23 mouse cellular contexts compared by ENCODE assay signal in the genomic region with DNA sequence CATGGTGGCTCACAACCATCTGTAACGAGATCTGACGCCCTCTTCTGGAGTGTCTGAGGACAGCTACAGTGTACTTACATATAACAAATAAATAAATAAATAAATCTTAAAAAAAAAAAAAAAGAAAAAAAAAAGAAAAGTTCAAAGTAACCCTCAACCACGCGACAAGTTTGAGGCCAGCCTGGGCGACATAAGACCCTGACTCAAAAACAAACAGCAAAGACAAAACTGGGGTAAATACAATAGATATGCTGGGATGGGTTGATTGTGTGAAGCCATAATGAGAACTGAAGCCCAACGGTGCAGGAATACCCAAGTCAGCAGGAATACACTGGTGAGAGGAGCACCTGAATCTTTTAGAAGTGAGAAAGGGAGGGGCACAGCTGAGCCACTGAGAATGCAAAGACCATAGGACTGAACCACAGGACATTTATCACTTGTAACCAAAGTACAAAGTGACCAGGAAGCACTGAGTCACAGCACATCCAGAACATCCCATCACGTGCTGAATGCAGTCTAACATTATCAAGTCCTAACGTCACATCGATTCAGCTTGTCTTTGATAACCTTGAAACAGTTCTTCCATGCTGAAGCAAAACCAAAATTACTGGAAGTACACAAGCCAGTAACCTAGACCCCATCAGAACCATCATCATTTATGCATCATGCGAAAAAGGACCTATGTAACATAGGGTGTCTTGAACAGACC. TPM values are rescaled to one million over a fixed set of nuclear protein-coding genes. Genes with fewer than 3 reads are reported as not detected.
DNase-seq lines count a peak whose midpoint lies in the region; ATAC-seq and TF ChIP-seq lines count a peak whose summit lies in the region.
"Had no signal": no experiment of that assay in that cellular context is flagged by ENCODE, and none has a peak within 500 bp of the region (broad histone marks: within the 10 kb centered on the region; RNA-seq: fewer than 3 reads in every experiment).

No protein-coding gene starts in this region.

- H3K9ac ChIP-seq in heart, embryonic 11.5 days (ENCODE audit: low read depth, low read length) = no peak overlapping the region
- H3K9ac ChIP-seq: forebrain, embryonic 12.5 days had no signal

- no peak overlapping the region for H3K4me2 ChIP-seq in heart, embryonic 11.5 days
- H3K4me2 ChIP-seq: forebrain, embryonic 12.5 days had no signal

- ATAC-seq in heart, embryonic 11.5 days (replicated peaks; ENCODE audit: insufficient number of reproducible peaks, low FRiP score, low TSS enrichment) = no peak
- ATAC-seq: hindbrain, postnatal 0 days had no signal

- intact Hi-C loops in heart, postnatal 36 days (cut with DNase I) = loop anchor here (5.0 kb wide), 1 partner anchor 390 kb away; no protein-coding TSS in a partner anchor
- intact Hi-C loops in gastrocnemius, adult 2 months (cut with DNase I) = loop anchor here (10.0 kb wide), 1 partner anchor 388 kb away; no protein-coding TSS in a partner anchor

- no peak for TF ChIP-seq POLR2A in bone marrow, adult 2 months (IDR thresholded peaks at IDR 0.05; ENCODE audit: borderline replicate concordance, control insufficient read depth, low read depth, low read length)
- no peak for TF ChIP-seq POLR2A in small intestine, adult 2 months (IDR thresholded peaks at IDR 0.05; ENCODE audit: low read depth, low read length)

- DNase-seq in heart, postnatal 36 days = no peak
- no peak for DNase-seq in lung, postnatal 10 days
- no peak for DNase-seq in gastrocnemius, adult 2 months
- DNase-seq: adrenal gland, postnatal 25 days; cerebellum, adult 18-20 months; cerebellum, postnatal 36 days; gastrocnemius, postnatal 14 days; kidney, adult 18-20 months; kidney, postnatal 14 days; layer of hippocampus, postnatal 36 days; lung, postnatal 14 days; retina, postnatal 1 day; right cerebral cortex, postnatal 4 days; thymus, postnatal 25 days had no signal

- no peak for TF ChIP-seq CTCF in E14TG2a.4 (conservative IDR thresholded peaks at IDR 0.05; ENCODE audit: low read length)
- TF ChIP-seq CTCF in bone marrow, adult 2 months (IDR thresholded peaks at IDR 0.05; ENCODE audit: control insufficient read depth, insufficient read depth, low read length) = no peak
- TF ChIP-seq CTCF in small intestine, adult 2 months (IDR thresholded peaks at IDR 0.05; ENCODE audit: extremely low read depth, insufficient read length, insufficient replicate concordance, low read depth, low read length) = no peak
- no peak for TF ChIP-seq CTCF in gastrocnemius, adult 2 months (IDR thresholded peaks at IDR 0.05)

- H3K27me3 ChIP-seq in heart, embryonic 11.5 days (ENCODE audit: control insufficient read depth, insufficient read depth, low read length) = no peaks in the 10 kb centered on the region
- H3K27me3 ChIP-seq in E14TG2a.4 (ENCODE audit: insufficient read depth, low read length) = no peaks in the 10 kb centered on the region
- no peaks in the 10 kb centered on the region for H3K27me3 ChIP-seq in small intestine, adult 2 months (ENCODE audit: control insufficient read depth, insufficient read depth, low read length)
- H3K27me3 ChIP-seq: forebrain, embryonic 12.5 days had no signal

- 70% methylated on average over 8 of the region's 10 CpGs for whole genome bisulfite sequencing in heart, embryonic 11.5 days (ENCODE audit: insufficient replicate concordance)
- WGBS in bone marrow, adult 2 months = 86% methylated on average over 8 of the region's 10 CpGs
- 67% methylated on average over 9 of the region's 10 CpGs for WGBS in small intestine, adult 2 months

- H3K4me1 ChIP-seq in heart, embryonic 11.5 days (ENCODE audit: control insufficient read depth, insufficient read depth, low read length) = peaks cover 9% of the 10 kb centered on the region
- H3K4me1 ChIP-seq in E14TG2a.4 (replicated peaks; ENCODE audit: low read depth, low read length) = peaks cover 69% of the 10 kb centered on the region
- peaks cover 1% of the 10 kb centered on the region; the same call in 1 of the 2 replicates for H3K4me1 ChIP-seq in bone marrow, adult 2 months (ENCODE audit: control insufficient read depth, insufficient read depth, low read length)
- peaks cover 19% of the 10 kb centered on the region; the same call in 1 of the 2 replicates for H3K4me1 ChIP-seq in small intestine, adult 2 months (ENCODE audit: control insufficient read depth, insufficient read depth, insufficient read length, low read length)

- H3K4me3 ChIP-seq in heart, embryonic 11.5 days (ENCODE audit: low read depth, low read length) = no peak overlapping the region
- H3K4me3 ChIP-seq in E14TG2a.4 (replicated peaks; ENCODE audit: low read length) = peak overlapping the region; percentile 32; the same call in 1 of the 2 replicates
- H3K4me3 ChIP-seq in bone marrow, adult 2 months (replicated peaks; ENCODE audit: control insufficient read depth, low read depth, low read length) = no peak overlapping the region
- no peak overlapping the region for H3K4me3 ChIP-seq in small intestine, adult 2 months (ENCODE audit: low read depth, low read length)
- no peak overlapping the region for H3K4me3 ChIP-seq in gastrocnemius, adult 2 months
- H3K4me3 ChIP-seq: forebrain, embryonic 12.5 days; hindbrain, embryonic 10.5 days; layer of hippocampus, adult 2 months had no signal

- H3K36me3 ChIP-seq in heart, embryonic 11.5 days (ENCODE audit: control insufficient read depth, insufficient read depth, low read length) = peaks cover 2% of the 10 kb centered on the region; the same call in 1 of the 2 replicates
- H3K36me3 ChIP-seq in E14TG2a.4 (ENCODE audit: insufficient read depth, low read length) = peaks cover 19% of the 10 kb centered on the region
- H3K36me3 ChIP-seq in small intestine, adult 2 months (ENCODE audit: control insufficient read depth, insufficient read depth, low read length) = peaks cover 2% of the 10 kb centered on the region; the same call in 1 of the 2 replicates
- H3K36me3 ChIP-seq: forebrain, embryonic 12.5 days had no signal

- H3K9me3 ChIP-seq in heart, embryonic 11.5 days (replicated peaks; ENCODE audit: control insufficient read depth, low read length) = no peaks in the 10 kb centered on the region
- peaks cover 2% of the 10 kb centered on the region; the same call in 1 of the 2 replicates for H3K9me3 ChIP-seq in E14TG2a.4 (ENCODE audit: low read length)
- H3K9me3 ChIP-seq: forebrain, embryonic 12.5 days; hindbrain, embryonic 10.5 days had no signal

- H3K27ac ChIP-seq in heart, embryonic 11.5 days (ENCODE audit: low read depth, low read length) = 0 out of 2 replicates have a peak overlapping the region, but pooled peaks have one; percentile 7
- peak overlapping the region; percentile 70; the same call in 1 of the 2 replicates for H3K27ac ChIP-seq in bone marrow, adult 2 months (ENCODE audit: control insufficient read depth, insufficient read depth, low read depth, low read length, poor library complexity)
- peak overlapping the region; percentile 94 for H3K27ac ChIP-seq in small intestine, adult 2 months (ENCODE audit: insufficient read depth, low read depth, low read length)
- no peak overlapping the region for H3K27ac ChIP-seq in gastrocnemius, adult 2 months
- H3K27ac ChIP-seq: forebrain, embryonic 12.5 days; hindbrain, embryonic 10.5 days; hindbrain, postnatal 0 days; layer of hippocampus, adult 2 months had no signal

RNA-seq across cellular contexts. Expression of a gene that starts 6.2 kb away (rescaled TPM):
- 82.6 and 87.8 TPM in 2 replicates for polyA plus RNA-seq in heart, embryonic 11.5 days (2014; fragmentation: Nextera tagmentation; extraction: Ambion mirVana)
- 10 to 100 TPM; 37.7 to 43.0 TPM for total RNA-seq in heart, postnatal 36 days (2021)
- polyA plus RNA-seq in bone marrow, adult 2 months (2011; ENCODE audit: insufficient read depth, insufficient read length, low replicate concordance, missing spikeins) = 58.4 and 65.7 TPM in 2 replicates
- 132 and 391 TPM in 2 replicates for polyA plus RNA-seq in small intestine, adult 2 months (2012; rRNA removed)
- 10 to 100 TPM; 33.9 to 35.1 TPM for total RNA-seq in gastrocnemius, adult 2 months (2021)

RNA-seq across cellular contexts. Expression of a gene that starts 18.7 kb away (rescaled TPM):
- 56.4 and 58.8 TPM in 2 replicates for polyA plus RNA-seq in heart, embryonic 11.5 days (2014; fragmentation: Nextera tagmentation; extraction: Ambion mirVana)
- 10 to 100 TPM; 22.0 to 22.4 TPM for total RNA-seq in heart, postnatal 36 days (2021)
- 40.8 and 121 TPM in 2 replicates for polyA plus RNA-seq in bone marrow, adult 2 months (2011; ENCODE audit: insufficient read depth, insufficient read length, low replicate concordance, missing spikeins)
- 12.1 and 17.5 TPM in 2 replicates for polyA plus RNA-seq in small intestine, adult 2 months (2012; rRNA removed)
- 10 to 100 TPM; 15.4 to 16.4 TPM for total RNA-seq in gastrocnemius, adult 2 months (2021)

RNA-seq across cellular contexts. Expression of a gene that starts 23.6 kb away (rescaled TPM):
- polyA plus RNA-seq in heart, embryonic 11.5 days (2014; fragmentation: Nextera tagmentation; extraction: Ambion mirVana) = 0.99 and 2.2 TPM in 2 replicates
- total RNA-seq in heart, postnatal 36 days (2021) = not detected
- 3.4 and 3.7 TPM in 2 replicates for polyA plus RNA-seq in bone marrow, adult 2 months (2011; ENCODE audit: insufficient read depth, insufficient read length, low replicate concordance, missing spikeins)
- not detected in 2 replicates for polyA plus RNA-seq in small intestine, adult 2 months (2012; rRNA removed)
- total RNA-seq in gastrocnemius, adult 2 months (2021) = not detected
- total RNA-seq: gastrocnemius, postnatal 14 days; heart, adult 8-10 months; hindbrain, postnatal 0 days had no signal

RNA-seq across cellular contexts. Expression of a gene that starts 24.3 kb away (rescaled TPM):
- 82.2 and 85.1 TPM in 2 replicates for polyA plus RNA-seq in heart, embryonic 11.5 days (2014; fragmentation: Nextera tagmentation; extraction: Ambion mirVana)
- total RNA-seq in heart, postnatal 36 days (2021) = 10 to 100 TPM; 28.1 to 29.8 TPM
- polyA plus RNA-seq in bone marrow, adult 2 months (2011; ENCODE audit: insufficient read depth, insufficient read length, low replicate concordance, missing spikeins) = 62.1 and 83.9 TPM in 2 replicates
- polyA plus RNA-seq in small intestine, adult 2 months (2012; rRNA removed) = 31.7 and 65.9 TPM in 2 replicates
- 10 to 100 TPM; 20.8 to 22.1 TPM for total RNA-seq in gastrocnemius, adult 2 months (2021)

RNA-seq across cellular contexts. Expression of a gene that starts 40.0 kb away (rescaled TPM):
- 126 and 138 TPM in 2 replicates for polyA plus RNA-seq in heart, embryonic 11.5 days (2014; fragmentation: Nextera tagmentation; extraction: Ambion mirVana)
- total RNA-seq in heart, postnatal 36 days (2021) = 10 to 100 TPM; 36.7 to 37.6 TPM
- 488 and 589 TPM in 2 replicates for polyA plus RNA-seq in bone marrow, adult 2 months (2011; ENCODE audit: insufficient read depth, insufficient read length, low replicate concordance, missing spikeins)
- 13.3 and 25.4 TPM in 2 replicates for polyA plus RNA-seq in small intestine, adult 2 months (2012; rRNA removed)
- total RNA-seq in gastrocnemius, adult 2 months (2021) = 10 to 100 TPM; 37.8 to 41.5 TPM
